Mouse (Mus musculus) erythroblast, embryonic 14.5 days (primary cell): ENCODE results near the gene Mlph. TPM values are rescaled to one million over a fixed set of nuclear protein-coding genes. Genes with fewer than 3 reads are reported as not detected.

ENCODE experiments used
- H3K27me3 ChIP-seq: 2 replicates; pipeline ENCODE4 v1.6.1; 2012; ENCODE audit warnings: inconsistent platforms; ENCODE audit not compliant: control insufficient read depth
- H3K36me3 ChIP-seq: 2 replicates; pipeline ENCODE4 v1.6.1; 2012; ENCODE audit warnings: mild to moderate bottlenecking, inconsistent platforms; ENCODE audit not compliant: control insufficient read depth
- H3K4me1 ChIP-seq: 2 replicates; pipeline ENCODE4 v1.6.1; 2012; ENCODE audit warnings: inconsistent platforms; ENCODE audit not compliant: control insufficient read depth
- H3K4me3 ChIP-seq: replicated peaks from 2 replicates; pipeline ENCODE3; 2012; ENCODE audit warnings: moderate library complexity, mild to moderate bottlenecking, inconsistent platforms
- H3K9me3 ChIP-seq: 2 replicates; pipeline ENCODE4 v1.6.1; 2012; ENCODE audit warnings: low read length, inconsistent platforms, mixed read lengths; ENCODE audit not compliant: control insufficient read depth
- GATA1 ChIP-seq: IDR thresholded peaks from 2 replicates; pipeline ENCODE4 v1.6.1; 2012; ENCODE audit warnings: low read length, inconsistent platforms, mixed read lengths
- TAL1 ChIP-seq: IDR thresholded peaks from 3 replicates; pipeline ENCODE4 v1.6.1; 2012; ENCODE audit warnings: low read length, inconsistent platforms, mixed read lengths
- polyA plus RNA-seq: library from polyadenylated mRNA; stranded (reverse); fragments of >175 nt; gene quantifications from 2 replicates; pipeline ENCODE4 v1.2.3, GENCODE M21; 2012

The Mlph gene
- polyA plus RNA-seq, 1 experiment: not detected

GRCm38 (mm10) chr1:90952808-90953207, 37.9 kb downstream of the Mlph start, which contains the start of gene Prlh:
Gene Prlh, plus strand, starts transcription at chr1:90953108.
- peaks cover 5% of the 10 kb centered on the region for H3K27me3 ChIP-seq
- peaks cover 43% of the 10 kb centered on the region for H3K4me1 ChIP-seq
- H3K36me3 ChIP-seq: no peaks in the 10 kb centered on the region
- TF ChIP-seq TAL1 (no peak), GATA1 (no peak)
- no peaks in the 10 kb centered on the region for H3K9me3 ChIP-seq
- no peak within 1 kb of the TSS for H3K4me3 ChIP-seq

- H3K4me1 ChIP-seq: peaks cover 35% of the 10 kb centered on the region
- TF ChIP-seq TAL1 (no peak), GATA1 (no peak)
- no peaks in the 10 kb centered on the region for H3K9me3 ChIP-seq
- H3K27me3 ChIP-seq: peaks cover 5% of the 10 kb centered on the region
- no peaks in the 10 kb centered on the region for H3K36me3 ChIP-seq
- H3K4me3 ChIP-seq: no peak overlapping the region
Measured at GRCm38 (mm10) chr1:90953688-90954087, 38.8 kb downstream of the Mlph start.

GRCm38 (mm10) chr1:90956245-90957096, 41.6 kb downstream of the Mlph start:
- H3K36me3 ChIP-seq: no peaks in the 10 kb centered on the region
- peaks cover 14% of the 10 kb centered on the region for H3K4me1 ChIP-seq
- TF ChIP-seq GATA1: no peak
- H3K9me3 ChIP-seq: no peaks in the 10 kb centered on the region
- H3K27me3 ChIP-seq: no peaks in the 10 kb centered on the region
- no peak overlapping the region for H3K4me3 ChIP-seq

GRCm38 (mm10) chr1:90962526-90962925, 47.6 kb downstream of the Mlph start:
- H3K36me3 ChIP-seq: no peaks in the 10 kb centered on the region
- no peaks in the 10 kb centered on the region; the same call in 1 of the 2 replicates for H3K4me1 ChIP-seq
- TF ChIP-seq GATA1 (no peak), TAL1 (no peak)
- H3K27me3 ChIP-seq: no peaks in the 10 kb centered on the region
- H3K9me3 ChIP-seq: no peaks in the 10 kb centered on the region
- H3K4me3 ChIP-seq: no peak overlapping the region

- H3K4me3 ChIP-seq: no peak overlapping the region
- no peaks in the 10 kb centered on the region; the same call in 1 of the 2 replicates for H3K4me1 ChIP-seq
- no peaks in the 10 kb centered on the region for H3K27me3 ChIP-seq
- TF ChIP-seq TAL1: no peak
- no peak for TF ChIP-seq GATA1
- no peaks in the 10 kb centered on the region for H3K9me3 ChIP-seq
- H3K36me3 ChIP-seq: no peaks in the 10 kb centered on the region
Measured at GRCm38 (mm10) chr1:90962994-90963393, 48.1 kb downstream of the Mlph start.

- Histone ChIP-seq H3K36me3 (no peaks in the 10 kb centered on the region), H3K4me3 (no peak overlapping the region), H3K4me1 (no peaks in the 10 kb centered on the region; the same call in 1 of the 2 replicates), H3K27me3 (no peaks in the 10 kb centered on the region), H3K9me3 (no peaks in the 10 kb centered on the region)
- TF ChIP-seq GATA1: no peak
- TF ChIP-seq TAL1: no peak
Measured at GRCm38 (mm10) chr1:90967583-90967982, 52.7 kb downstream of the Mlph start.

GRCm38 (mm10) chr1:90968649-90969048, 53.8 kb downstream of the Mlph start:
- Histone ChIP-seq H3K36me3 (no peaks in the 10 kb centered on the region), H3K9me3 (no peaks in the 10 kb centered on the region), H3K4me1 (peaks cover 2% of the 10 kb centered on the region), H3K27me3 (no peaks in the 10 kb centered on the region), H3K4me3 (peak overlapping the region; percentile 36)
- TF ChIP-seq GATA1 (no peak), TAL1 (no peak)

- H3K4me3 ChIP-seq: peak within 1 kb of the TSS; percentile 36
- peaks cover 2% of the 10 kb centered on the region for H3K4me1 ChIP-seq
- no peak for TF ChIP-seq TAL1
- no peak for TF ChIP-seq GATA1
- H3K27me3 ChIP-seq: no peaks in the 10 kb centered on the region
- H3K9me3 ChIP-seq: no peaks in the 10 kb centered on the region
- H3K36me3 ChIP-seq: no peaks in the 10 kb centered on the region
Measured at GRCm38 (mm10) chr1:90969347-90969784, 54.5 kb downstream of the Mlph start, which contains the start of gene Rab17. Gene Rab17, minus strand, starts transcription at chr1:90969661.

GRCm38 (mm10) chr1:90969881-90970390, 55.1 kb downstream of the Mlph start:
- Histone ChIP-seq H3K4me3 (no peak overlapping the region), H3K27me3 (no peaks in the 10 kb centered on the region), H3K9me3 (no peaks in the 10 kb centered on the region), H3K36me3 (no peaks in the 10 kb centered on the region), H3K4me1 (peaks cover 2% of the 10 kb centered on the region)
- TF ChIP-seq TAL1 (no peak), GATA1 (no peak)
